Mouse (Mus musculus) intestine, embryonic 16.5 days (tissue): ENCODE measurements around the gene Ak4. TPM values are rescaled to one million over a fixed set of nuclear protein-coding genes. Genes with fewer than 3 reads are reported as not detected.

Source experiments
- ATAC-seq: fragments of 200-750 bp; cut with Nextera tagmentation; 2 replicates; pipeline ENCODE4 v1.8.0; 2017; ENCODE audit warnings: moderate TSS enrichment, moderate library complexity
- H3K27ac ChIP-seq: fragments of 300-500 bp; sonication (generic); 2 replicates; pipeline ENCODE4 v1.5.1; 2014; ENCODE audit warnings: mild to moderate bottlenecking, low read length
- H3K27me3 ChIP-seq: fragments of 300-500 bp; sonication (generic); replicated peaks from 2 replicates; pipeline ENCODE4 v1.6.1; 2014; ENCODE audit warnings: low read length, control low read depth, mixed read lengths; ENCODE audit not compliant: control insufficient read depth, insufficient read depth
- H3K36me3 ChIP-seq: fragments of 300-500 bp; sonication (generic); 2 replicates; pipeline ENCODE4 v1.6.1; 2014; ENCODE audit warnings: low read length, control low read depth; ENCODE audit not compliant: control insufficient read depth, insufficient read depth
- H3K4me1 ChIP-seq: fragments of 300-500 bp; sonication (generic); 2 replicates; pipeline ENCODE4 v1.6.1; 2014; ENCODE audit warnings: low read length, control low read depth, mixed read lengths; ENCODE audit not compliant: control insufficient read depth, insufficient read depth
- H3K4me2 ChIP-seq: fragments of 300-500 bp; sonication (generic); 2 replicates; pipeline ENCODE4 v1.6.1; 2014; ENCODE audit warnings: low read depth, low read length, control low read depth
- H3K4me3 ChIP-seq: fragments of 300-500 bp; sonication (generic); 2 replicates; pipeline ENCODE4 v1.5.1; 2014; ENCODE audit warnings: mild to moderate bottlenecking, low read length
- H3K9ac ChIP-seq: fragments of 300-500 bp; sonication (generic); 2 replicates; pipeline ENCODE4 v1.6.1; 2014; ENCODE audit warnings: low read depth, low read length
- H3K9me3 ChIP-seq: fragments of 300-500 bp; sonication (generic); 2 replicates; pipeline ENCODE4 v1.6.1; 2016; ENCODE audit warnings: low read length, control low read depth; ENCODE audit not compliant: control insufficient read depth
- WGBS: fragments of 180-500 bp; shearing (Covaris S2); extraction: QIAGEN DNeasy Blood & Tissue Kit; methylation state at CpG from one replicate; pipeline ENCODE4 v1.1.7; 2014; 5-methylcytosine and 5-hydroxymethylcytosine counted together
- polyA plus RNA-seq: library from polyadenylated mRNA; unstranded; fragments of >200 nt; fragmentation: Nextera tagmentation; extraction: Ambion mirVana; gene quantifications from 2 replicates; pipeline ENCODE4 v1.2.1, GENCODE M21; 2015

Ak4 gene
- 18.9 and 19.9 TPM in 2 replicates for polyA plus RNA-seq

DNA sequence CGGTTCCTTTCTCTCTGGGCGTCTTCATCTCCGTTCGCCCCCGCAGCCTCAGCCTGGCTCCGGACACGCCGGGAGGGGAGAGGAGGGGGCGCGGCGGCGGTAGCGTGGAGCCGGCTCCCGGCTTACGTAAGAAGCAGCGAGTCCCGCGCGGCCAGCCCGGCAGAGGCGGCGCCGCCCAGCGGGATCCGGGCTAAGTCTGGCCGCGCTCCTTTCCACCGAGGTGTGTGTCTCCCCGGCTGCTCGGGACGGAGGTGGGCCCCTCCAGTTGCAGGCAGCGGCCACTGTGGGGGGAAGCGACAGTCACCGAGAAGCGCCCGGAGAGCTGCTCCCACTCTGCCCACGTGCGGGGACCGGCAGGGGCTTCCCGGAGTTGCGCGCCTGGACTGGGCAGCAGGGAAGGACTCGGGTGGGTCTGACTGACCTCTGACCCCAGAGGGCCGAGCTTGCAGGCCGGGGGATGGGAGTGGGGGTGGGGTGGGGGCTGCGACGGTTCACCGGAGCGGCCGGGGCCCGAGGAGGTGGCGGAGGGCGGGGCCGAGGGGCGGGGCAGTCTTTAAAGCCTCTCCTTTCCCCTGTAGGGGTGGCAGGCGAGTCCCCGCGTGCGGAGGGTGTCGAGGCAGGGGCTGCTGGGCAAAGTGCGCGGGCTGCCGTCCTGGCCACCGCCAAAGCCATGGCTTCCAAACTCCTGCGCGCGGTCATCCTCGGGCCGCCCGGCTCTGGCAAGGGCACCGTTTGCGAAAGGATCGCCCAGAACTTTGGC lies at the start of gene Ak4:
Ak4 (plus strand) TSS at position 127 of the 760 bp plus-strand sequence.
- peaks cover 4% of the 10 kb centered on the region; the same call in 1 of the 2 replicates for H3K4me1 ChIP-seq
- under 1% methylated on average over 60 of the region's 74 CpGs for whole genome bisulfite sequencing
- H3K4me2 ChIP-seq = peak within 1 kb of the TSS; percentile 97
- no peaks in the 10 kb centered on the region; the same call in 1 of the 2 replicates for H3K27me3 ChIP-seq
- no peaks in the 10 kb centered on the region for H3K9me3 ChIP-seq
- ATAC-seq = peak; percentile 89
- no peak within 1 kb of the TSS for H3K27ac ChIP-seq
- no peaks in the 10 kb centered on the region for H3K36me3 ChIP-seq
- peak within 1 kb of the TSS; percentile 80 for H3K9ac ChIP-seq
- peak within 1 kb of the TSS; percentile 78 for H3K4me3 ChIP-seq

GRCm38 (mm10) chr4:101369738-101370275 lies 49.3 kb upstream of the Ak4 start:
- no peaks in the 10 kb centered on the region for H3K9me3 ChIP-seq
- no peaks in the 10 kb centered on the region for H3K36me3 ChIP-seq
- H3K9ac ChIP-seq = no peak overlapping the region
- no peak overlapping the region for H3K27ac ChIP-seq
- no peaks in the 10 kb centered on the region for H3K4me1 ChIP-seq
- WGBS = 71% methylated on average over 4 of the region's 4 CpGs
- no peak for ATAC-seq
- H3K27me3 ChIP-seq = no peaks in the 10 kb centered on the region
- H3K4me3 ChIP-seq = no peak overlapping the region
- H3K4me2 ChIP-seq = no peak overlapping the region

- H3K4me1 ChIP-seq = no peaks in the 10 kb centered on the region
- H3K9ac ChIP-seq = no peak overlapping the region
- WGBS = 73% methylated on average over 2 of the region's 2 CpGs
- no peak overlapping the region for H3K27ac ChIP-seq
- no peak overlapping the region for H3K4me2 ChIP-seq
- H3K27me3 ChIP-seq = no peaks in the 10 kb centered on the region
- ATAC-seq = no peak
- H3K9me3 ChIP-seq = no peaks in the 10 kb centered on the region
- no peak overlapping the region for H3K4me3 ChIP-seq
- H3K36me3 ChIP-seq = no peaks in the 10 kb centered on the region
Measured at GRCm38 (mm10) chr4:101372283-101372682, 46.8 kb upstream of the Ak4 start.

DNA sequence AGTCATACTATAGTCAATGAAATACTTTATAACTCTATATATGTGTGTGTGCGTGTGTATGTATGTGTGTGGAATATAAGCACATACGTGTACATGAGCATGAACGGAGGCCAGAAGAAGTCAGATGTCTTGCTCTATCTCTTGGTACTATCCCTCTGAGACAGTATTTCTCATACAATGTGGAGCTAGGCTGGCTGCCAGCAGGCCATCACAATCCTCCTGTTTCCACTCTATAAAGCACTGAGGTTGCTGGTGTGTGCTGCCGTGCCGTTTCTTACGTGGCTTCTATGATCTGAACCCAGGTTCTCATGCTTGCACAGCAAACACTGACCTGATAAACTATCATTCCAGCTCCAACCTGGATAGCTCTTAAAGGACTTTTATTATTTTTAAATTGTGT lies 46.3 kb upstream of the Ak4 start:
- H3K9me3 ChIP-seq = no peaks in the 10 kb centered on the region
- H3K4me2 ChIP-seq = no peak overlapping the region
- no peaks in the 10 kb centered on the region for H3K27me3 ChIP-seq
- H3K4me3 ChIP-seq = no peak overlapping the region
- no peak overlapping the region for H3K9ac ChIP-seq
- 87% methylated on average over 6 of the region's 6 CpGs for WGBS
- H3K36me3 ChIP-seq = no peaks in the 10 kb centered on the region
- no peak for ATAC-seq
- no peaks in the 10 kb centered on the region for H3K4me1 ChIP-seq
- no peak overlapping the region for H3K27ac ChIP-seq

DNA sequence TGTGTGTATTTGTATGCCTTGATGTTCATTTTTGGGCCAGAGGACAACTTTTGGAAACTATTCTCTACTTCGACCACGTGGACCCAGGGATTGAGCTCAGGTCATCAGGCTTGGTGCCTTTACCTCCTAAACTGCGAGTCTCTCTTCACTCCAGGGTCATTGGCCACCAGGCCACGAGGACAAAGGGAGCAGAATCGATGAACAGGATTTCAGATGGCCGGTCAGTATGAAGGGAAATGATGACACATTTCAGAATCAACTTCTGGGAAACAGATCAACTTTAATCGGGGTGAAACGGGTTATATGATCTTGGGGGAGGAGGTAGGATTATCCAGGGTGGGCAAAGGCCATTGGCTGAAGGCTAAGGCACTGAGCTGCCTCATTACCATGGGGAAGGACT lies 45.0 kb upstream of the Ak4 start:
- 77% methylated on average over 8 of the region's 8 CpGs for WGBS
- no peak for ATAC-seq
- no peak overlapping the region for H3K4me3 ChIP-seq

GRCm38 (mm10) chr4:101376835-101377234 lies 42.2 kb upstream of the Ak4 start:
- H3K4me1 ChIP-seq = no peaks in the 10 kb centered on the region
- H3K4me2 ChIP-seq = no peak overlapping the region
- no peak overlapping the region for H3K27ac ChIP-seq
- no peak overlapping the region for H3K9ac ChIP-seq
- H3K4me3 ChIP-seq = no peak overlapping the region
- H3K9me3 ChIP-seq = no peaks in the 10 kb centered on the region
- 76% methylated on average over 4 of the region's 4 CpGs for WGBS
- ATAC-seq = no peak
- H3K27me3 ChIP-seq = no peaks in the 10 kb centered on the region
- H3K36me3 ChIP-seq = no peaks in the 10 kb centered on the region

More for the DNA sequence above, 45.0 kb upstream of the Ak4 start:
- H3K9me3 ChIP-seq = no peaks in the 10 kb centered on the region
- H3K9ac ChIP-seq = no peak overlapping the region
- H3K4me2 ChIP-seq = no peak overlapping the region
- no peaks in the 10 kb centered on the region for H3K27me3 ChIP-seq
- H3K36me3 ChIP-seq = no peaks in the 10 kb centered on the region
- no peak overlapping the region for H3K27ac ChIP-seq
- no peaks in the 10 kb centered on the region for H3K4me1 ChIP-seq

GRCm38 (mm10) chr4:101378241-101378640 lies 40.8 kb upstream of the Ak4 start:
- Histone ChIP-seq H3K27me3 (no peaks in the 10 kb centered on the region), H3K27ac (no peak overlapping the region), H3K36me3 (no peaks in the 10 kb centered on the region), H3K4me3 (no peak overlapping the region), H3K4me1 (no peaks in the 10 kb centered on the region), H3K9me3 (no peaks in the 10 kb centered on the region), H3K4me2 (no peak overlapping the region), H3K9ac (no peak overlapping the region)
- WGBS = 55% methylated on average over 4 of the region's 4 CpGs
- no peak for ATAC-seq

- WGBS = 75% methylated on average over 4 of the region's 4 CpGs
- no peaks in the 10 kb centered on the region for H3K27me3 ChIP-seq
- H3K9me3 ChIP-seq = no peaks in the 10 kb centered on the region
- no peaks in the 10 kb centered on the region for H3K4me1 ChIP-seq
- no peak overlapping the region for H3K27ac ChIP-seq
- no peak for ATAC-seq
- H3K4me3 ChIP-seq = no peak overlapping the region
- H3K9ac ChIP-seq = no peak overlapping the region
- no peak overlapping the region for H3K4me2 ChIP-seq
- no peaks in the 10 kb centered on the region for H3K36me3 ChIP-seq
Measured at GRCm38 (mm10) chr4:101378778-101379177, 40.3 kb upstream of the Ak4 start.

DNA sequence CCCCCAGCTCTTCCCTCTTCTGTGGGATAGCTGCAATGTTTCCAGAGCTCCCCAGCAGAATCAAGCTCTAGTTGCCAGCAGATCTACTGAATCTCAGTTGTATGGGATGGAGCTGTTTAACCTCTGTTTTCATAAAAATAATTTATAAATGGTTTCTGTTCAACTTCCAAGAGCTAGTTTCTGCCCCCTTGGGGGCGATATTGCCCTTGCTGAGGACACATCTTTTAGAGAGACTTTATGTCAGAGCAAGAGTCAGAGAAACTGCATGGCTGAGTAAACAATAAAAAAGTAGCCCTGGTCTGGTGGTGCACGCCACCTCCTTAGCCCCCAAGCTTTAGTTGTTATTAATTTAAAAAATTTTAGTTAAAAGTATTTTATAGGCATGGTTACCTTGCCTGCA lies 34.1 kb upstream of the Ak4 start:
- Histone ChIP-seq H3K4me2 (no peak overlapping the region), H3K27ac (no peak overlapping the region), H3K4me3 (no peak overlapping the region), H3K27me3 (no peaks in the 10 kb centered on the region), H3K9me3 (no peaks in the 10 kb centered on the region), H3K4me1 (no peaks in the 10 kb centered on the region), H3K9ac (no peak overlapping the region), H3K36me3 (no peaks in the 10 kb centered on the region)
- ATAC-seq = no peak
- 44% methylated on average over 2 of the region's 2 CpGs for WGBS
